Mouse (Mus musculus) embryo, embryonic 9.5 days (tissue): ENCODE data around the gene Cdh13.

Experiments used
- DNase-seq: peaks from one replicate; pipeline ENCODE4 v3.0.0-alpha.2; 2017; ENCODE audit errors: extremely low spot score

Cdh13 gene

DNA sequence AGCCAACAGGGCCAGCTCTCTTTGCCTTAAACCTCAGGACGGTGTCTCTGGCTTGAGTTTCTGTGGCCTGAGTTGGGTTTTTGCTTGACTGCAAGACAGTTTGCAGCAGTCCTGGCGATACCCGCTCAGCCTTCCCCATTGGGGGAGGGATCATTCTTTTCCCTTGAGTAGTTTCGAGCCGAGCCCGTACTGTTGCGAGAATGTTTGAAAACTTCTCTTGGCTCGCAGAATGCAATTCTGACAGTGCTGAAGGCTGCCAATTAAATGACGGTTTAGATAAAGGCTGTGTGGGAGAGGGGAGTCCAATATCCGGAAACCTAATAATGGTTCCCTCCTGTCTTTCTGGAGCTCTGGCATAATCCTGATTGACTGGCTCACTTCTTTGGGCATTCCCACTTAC is 23.4 kb downstream of the Cdh13 start:
- no peak for DNase-seq

GRCm38 (mm10) chr8:118309106-118309505 is 25.6 kb downstream of the Cdh13 start:
- DNase-seq: no peak

GRCm38 (mm10) chr8:118313426-118314187 is 30.1 kb downstream of the Cdh13 start:
- no peak for DNase-seq

- DNase-seq: no peak
Measured at GRCm38 (mm10) chr8:118314188-118314563, 30.6 kb downstream of the Cdh13 start.

- DNase-seq: no peak
Measured at GRCm38 (mm10) chr8:118314932-118315331, 31.4 kb downstream of the Cdh13 start.

DNA sequence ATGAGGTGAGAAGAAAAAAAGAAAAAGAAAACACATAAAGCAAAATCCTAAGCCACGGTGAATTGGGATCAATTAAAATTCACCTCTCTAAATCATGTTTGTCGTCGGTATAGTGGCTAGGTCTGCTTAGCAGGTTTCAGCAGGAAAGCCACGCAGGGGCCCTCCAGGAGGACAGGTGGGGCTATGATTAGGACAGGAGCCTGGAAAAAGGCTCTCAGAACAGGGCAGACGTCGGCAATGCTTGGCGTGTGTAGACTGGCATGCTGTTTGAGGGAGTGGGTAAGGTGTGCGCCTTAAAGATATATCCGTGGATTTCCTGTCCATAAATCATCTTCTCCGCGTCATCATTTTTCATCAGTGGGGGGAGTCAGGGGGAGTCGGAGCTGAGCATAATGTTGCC is 32.9 kb downstream of the Cdh13 start:
- DNase-seq: no peak

DNA sequence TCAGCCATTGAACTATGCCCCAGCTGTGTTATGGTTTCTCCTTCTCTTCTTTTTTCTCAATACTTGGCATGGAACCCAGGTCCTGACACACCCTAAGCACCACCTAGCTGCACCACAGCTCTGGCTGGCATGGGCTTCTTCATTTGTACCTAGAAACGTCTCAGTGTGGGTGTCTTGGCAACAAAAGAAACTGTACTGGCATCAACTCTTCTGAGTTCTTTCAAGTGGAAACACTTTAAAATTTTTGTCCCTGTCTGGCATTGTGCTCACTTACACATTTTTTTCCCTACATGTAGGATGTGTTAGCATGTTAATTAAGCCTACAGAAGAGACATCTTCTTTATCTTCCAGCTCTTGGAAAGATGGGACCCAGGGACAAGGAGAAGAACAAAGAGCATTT is 37.0 kb downstream of the Cdh13 start:
- no peak for DNase-seq

GRCm38 (mm10) chr8:118323421-118323820 is 39.9 kb downstream of the Cdh13 start:
- DNase-seq: no peak

DNA sequence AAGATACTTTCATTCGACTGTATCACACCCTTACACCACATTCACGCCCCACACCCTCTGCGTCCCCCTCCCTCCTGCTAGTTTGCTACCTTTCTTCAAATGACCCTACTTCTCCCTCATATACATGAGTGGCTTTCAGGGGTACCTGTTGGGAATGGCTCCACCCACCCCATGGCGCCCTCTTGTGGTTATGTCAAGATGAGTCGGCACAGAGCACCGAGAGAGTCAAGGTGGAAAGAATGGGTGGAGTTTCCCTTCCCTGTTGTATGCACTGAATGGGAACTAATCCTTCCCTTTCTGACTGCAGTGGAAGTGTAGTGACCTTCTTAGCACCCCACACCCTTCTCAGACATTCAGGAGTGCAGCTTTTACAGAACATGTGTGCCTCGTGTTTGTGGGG is 51.4 kb downstream of the Cdh13 start:
- DNase-seq: no peak

- DNase-seq: no peak
Measured at GRCm38 (mm10) chr8:118339711-118340110, 56.2 kb downstream of the Cdh13 start.

DNA sequence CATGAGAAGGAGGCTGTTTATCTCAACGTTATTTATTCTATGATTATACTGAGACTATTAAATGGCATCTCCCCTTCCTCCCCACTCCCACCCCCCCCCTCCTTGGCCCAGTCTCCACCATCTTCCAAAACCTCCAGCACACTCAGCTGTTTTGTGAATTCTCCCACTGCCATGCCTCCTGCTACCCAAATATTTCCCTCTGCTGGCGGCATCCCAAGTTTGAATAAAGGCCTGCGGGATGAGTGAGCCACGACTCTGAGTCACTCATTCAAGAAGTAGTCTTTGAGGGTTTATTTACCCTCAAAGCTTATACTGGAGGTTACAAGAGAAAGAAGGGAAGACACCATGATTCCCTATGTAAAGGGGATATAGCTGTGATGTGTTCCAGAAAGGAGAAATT is 59.7 kb downstream of the Cdh13 start:
- DNase-seq: no peak

DNA sequence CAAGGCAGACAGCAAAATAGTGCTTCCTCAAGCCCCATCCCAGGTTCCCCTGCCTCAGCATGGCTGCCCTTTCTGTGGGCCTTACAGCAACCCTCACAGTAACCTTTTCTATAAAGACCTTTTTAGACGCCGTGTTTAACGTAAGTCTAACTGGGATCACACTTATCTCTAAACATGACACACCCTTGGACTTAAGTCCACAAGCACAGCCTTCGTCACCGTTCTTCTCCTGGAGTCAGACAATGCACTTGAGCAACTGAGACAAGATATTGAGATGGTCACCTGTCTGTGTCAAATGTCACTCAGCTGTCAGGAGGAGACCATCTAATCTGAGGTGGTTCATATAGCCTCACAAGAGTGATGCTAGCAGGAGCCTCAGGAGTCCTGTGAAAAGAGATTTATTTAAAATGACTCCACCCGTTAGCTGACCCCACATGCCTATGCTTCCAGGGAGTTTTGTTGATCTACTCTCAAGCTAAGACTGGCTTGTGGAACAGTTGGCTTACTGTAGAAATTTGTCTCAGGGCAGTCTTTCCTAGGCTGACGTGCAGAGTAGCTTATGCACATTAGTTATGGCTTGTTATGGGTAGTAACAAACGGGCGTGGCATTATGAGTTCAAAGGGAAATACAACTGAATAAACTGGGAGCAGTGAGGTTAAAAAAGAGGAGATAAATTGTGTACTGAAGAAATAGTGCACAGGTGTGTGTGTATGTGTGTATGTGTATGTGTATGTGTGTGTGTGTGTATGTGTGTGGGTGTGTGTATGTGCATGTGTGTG is 65.4 kb downstream of the Cdh13 start:
- DNase-seq: no peak

- no peak for DNase-seq
Measured at GRCm38 (mm10) chr8:118350136-118350535, 66.6 kb downstream of the Cdh13 start.

DNA sequence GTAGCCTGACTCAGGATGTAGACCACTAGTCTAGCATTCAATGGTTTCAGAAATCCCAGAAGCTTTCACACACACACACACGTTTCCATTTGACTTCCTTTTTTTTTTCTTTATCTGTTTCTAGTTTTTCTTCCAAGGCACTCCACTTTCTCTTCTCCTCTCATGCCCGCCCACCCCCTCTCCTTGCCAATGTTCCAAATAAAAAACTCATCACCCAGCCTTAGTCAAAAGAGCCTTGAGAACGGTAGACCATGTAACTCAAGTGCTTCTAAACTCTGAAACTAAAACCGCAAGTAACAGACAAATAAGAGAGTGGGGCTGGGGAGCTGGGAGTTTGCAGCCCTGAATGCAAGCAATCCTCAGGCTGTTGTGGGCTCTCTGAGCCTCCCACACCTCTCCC is 69.5 kb downstream of the Cdh13 start:
- DNase-seq: no peak

GRCm38 (mm10) chr8:118357067-118357466 is 73.5 kb downstream of the Cdh13 start:
- no peak for DNase-seq

- DNase-seq: no peak
Measured at GRCm38 (mm10) chr8:118357596-118357995, 74.1 kb downstream of the Cdh13 start.

DNA sequence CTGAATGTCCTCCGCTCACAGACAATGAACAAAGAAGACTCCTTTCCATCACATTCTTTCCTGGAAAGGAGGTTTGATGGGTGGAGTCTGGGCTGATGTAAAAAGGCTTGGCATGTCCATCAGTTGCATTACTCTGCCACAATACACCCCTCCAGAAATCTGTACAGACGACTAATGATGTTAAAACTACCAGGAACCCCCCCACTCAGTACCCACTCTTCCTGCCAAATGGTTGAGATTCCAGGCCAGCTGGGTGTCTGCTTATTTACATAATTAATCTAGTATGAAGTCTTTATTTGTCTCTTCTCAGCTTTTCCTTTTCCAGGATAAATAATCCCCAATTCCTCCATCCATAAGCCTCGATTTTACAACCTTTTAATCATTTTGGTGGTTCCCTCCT is 80.2 kb downstream of the Cdh13 start:
- DNase-seq: no peak

- no peak for DNase-seq
Measured at GRCm38 (mm10) chr8:118373092-118373491, 89.6 kb downstream of the Cdh13 start.

DNA sequence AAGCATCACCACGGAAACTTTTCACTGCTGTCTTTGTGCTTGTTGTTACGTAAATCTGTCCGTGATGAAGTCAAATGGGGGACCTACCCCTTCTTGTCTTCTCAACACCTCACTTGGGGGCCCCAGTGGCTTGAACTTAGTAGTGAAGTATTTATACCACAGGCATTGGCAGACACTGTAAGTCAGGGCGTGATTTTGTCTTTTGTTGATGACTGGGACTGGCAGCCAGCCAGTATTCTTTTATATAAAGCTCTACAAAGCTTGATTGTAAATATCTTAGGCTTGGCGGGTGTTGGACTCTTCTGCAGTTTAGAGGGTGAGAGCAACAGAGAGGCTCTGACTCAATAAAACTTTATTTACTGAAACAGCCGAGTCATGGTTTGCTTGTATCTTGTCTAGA is 91.2 kb downstream of the Cdh13 start:
- no peak for DNase-seq

DNA sequence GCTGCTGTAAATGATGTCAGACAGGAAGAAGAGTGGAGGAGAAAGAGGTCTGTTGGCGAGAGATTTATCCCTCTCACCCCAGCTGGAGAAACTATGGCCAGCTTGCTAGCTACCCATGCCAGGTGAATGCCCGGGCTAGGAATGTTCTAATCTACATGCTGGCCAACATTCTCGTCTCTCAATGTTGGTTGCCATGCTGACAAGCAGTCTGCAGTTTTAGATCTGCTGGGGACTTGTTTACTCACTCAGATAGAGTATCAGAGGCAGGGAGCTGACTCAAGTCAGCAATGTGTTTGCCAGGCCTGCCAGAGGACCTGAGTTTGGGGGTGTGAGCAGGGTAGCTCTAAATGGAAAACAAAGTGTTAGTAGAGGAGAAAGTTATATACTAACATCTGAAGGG is 93.3 kb downstream of the Cdh13 start:
- DNase-seq: no peak

- DNase-seq: no peak
Measured at GRCm38 (mm10) chr8:118378985-118379384, 95.5 kb downstream of the Cdh13 start.

GRCm38 (mm10) chr8:118379657-118380056 is 96.1 kb downstream of the Cdh13 start:
- DNase-seq: no peak

- no peak for DNase-seq
Measured at GRCm38 (mm10) chr8:118380058-118380457, 96.5 kb downstream of the Cdh13 start.
